Mouse (Mus musculus): ENCODE measurements at regions not wholly inside any gene's neighbourhood (a gene's known extent, or its start where the extent isn't known, plus 50 kb on each side); places are given as distances from the start of the nearest gene placed in this dataset.

DNA sequence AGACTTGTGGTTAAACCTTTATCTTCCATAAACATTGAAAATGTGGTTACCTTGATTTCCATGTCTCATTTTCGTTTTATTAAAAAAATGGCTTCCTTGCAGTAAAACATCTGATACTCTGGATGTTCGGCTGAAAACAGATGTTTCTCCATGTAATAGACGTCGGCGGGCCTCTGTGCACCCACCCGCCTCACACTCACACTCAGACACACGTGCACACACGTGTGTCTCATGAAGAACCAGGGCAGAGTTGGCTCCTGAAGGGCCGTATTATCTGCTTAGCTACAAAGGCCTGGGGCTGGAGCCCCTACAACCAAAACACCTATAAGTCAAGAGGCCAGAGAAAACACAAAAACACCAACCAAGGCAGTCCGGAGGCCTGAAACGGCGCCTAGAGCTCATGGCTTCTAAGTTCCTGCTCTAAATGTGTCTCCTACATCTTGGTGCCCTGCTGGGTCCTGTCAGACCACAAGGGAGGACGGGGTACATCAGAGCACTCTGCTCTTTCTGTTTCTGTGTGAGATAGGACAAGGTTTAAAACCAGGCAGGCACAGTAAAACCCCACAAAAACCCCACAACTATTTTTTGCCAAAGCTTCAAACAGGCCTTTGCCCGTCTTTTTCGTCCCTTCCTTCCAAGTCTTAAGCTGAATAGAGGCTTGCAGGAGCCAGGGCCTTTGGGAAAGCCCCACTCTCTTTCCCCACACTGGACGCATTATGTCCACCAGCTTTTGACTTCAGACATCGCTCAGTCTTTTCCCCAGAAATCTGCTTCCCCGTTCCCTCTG lies 201.9 kb upstream of the Six2 start:
- TF ChIP-seq CTCF (IDR thresholded peaks at IDR 0.05), result no peak
- no peak for TF ChIP-seq EP300 (IDR thresholded peaks at IDR 0.05)

Measured in lung, postnatal 0 days (tissue).